Mouse (Mus musculus): ENCODE measurements around the gene Pde2a.
"Not testable (repeated sequence)": the region's sequence is repeated elsewhere in the genome, so short reads cannot be mapped to it uniquely, and the experiment has no call there.

The Pde2a gene

GRCm38 (mm10) chr7:101514768-101515167, 93.3 kb downstream of the Pde2a start:
- DNase-seq (ENCODE audit: low spot score), result no peak

GRCm38 (mm10) chr7:101515295-101515694, 93.8 kb downstream of the Pde2a start:
- no peak for DNase-seq (ENCODE audit: low spot score)

- no peak for DNase-seq (ENCODE audit: low spot score)
These were observed 95.0 kb downstream of the Pde2a start for GRCm38 (mm10) chr7:101516460-101516859.

- DNase-seq (ENCODE audit: low spot score), result no peak
These were observed 100.2 kb downstream of the Pde2a start for GRCm38 (mm10) chr7:101521696-101522095.

GRCm38 (mm10) chr7:101523205-101523604, 101.7 kb downstream of the Pde2a start:
- no peak for DNase-seq (ENCODE audit: low spot score)

- DNase-seq (ENCODE audit: low spot score), result no peak
These were observed 105.0 kb downstream of the Pde2a start for GRCm38 (mm10) chr7:101526484-101526883.

- no peak for DNase-seq (ENCODE audit: low spot score)
These were observed 112.9 kb downstream of the Pde2a start for GRCm38 (mm10) chr7:101534428-101534827.

- DNase-seq (ENCODE audit: low spot score), result no peak
These were observed 113.6 kb downstream of the Pde2a start for GRCm38 (mm10) chr7:101535102-101535501.

- no peak for DNase-seq (ENCODE audit: low spot score)
These were observed 114.0 kb downstream of the Pde2a start for GRCm38 (mm10) chr7:101535517-101535916.

GRCm38 (mm10) chr7:101537541-101537940, 116.0 kb downstream of the Pde2a start:
- DNase-seq (ENCODE audit: low spot score), result no peak

GRCm38 (mm10) chr7:101538141-101538933, 116.8 kb downstream of the Pde2a start:
- peak; percentile 52 for DNase-seq (ENCODE audit: low spot score)

GRCm38 (mm10) chr7:101539774-101540173, 118.3 kb downstream of the Pde2a start:
- no peak for DNase-seq (ENCODE audit: low spot score)

GRCm38 (mm10) chr7:101540684-101541083, 119.2 kb downstream of the Pde2a start:
- no peak for DNase-seq (ENCODE audit: low spot score)

GRCm38 (mm10) chr7:101541132-101541531, 119.6 kb downstream of the Pde2a start:
- DNase-seq (ENCODE audit: low spot score), result peak; percentile 72

- DNase-seq (ENCODE audit: low spot score), result no peak
These were observed 120.2 kb downstream of the Pde2a start for GRCm38 (mm10) chr7:101541734-101542133.

- no peak for DNase-seq (ENCODE audit: low spot score)
These were observed 126.2 kb downstream of the Pde2a start for GRCm38 (mm10) chr7:101547651-101548050.

GRCm38 (mm10) chr7:101549266-101549665, 127.8 kb downstream of the Pde2a start:
- no peak for DNase-seq (ENCODE audit: low spot score)

GRCm38 (mm10) chr7:101550686-101551485, 129.4 kb downstream of the Pde2a start:
- no peak for DNase-seq (ENCODE audit: low spot score)

- DNase-seq (ENCODE audit: low spot score), result no peak
These were observed 130.0 kb downstream of the Pde2a start for GRCm38 (mm10) chr7:101551530-101551929.

GRCm38 (mm10) chr7:101555473-101555872, 134.0 kb downstream of the Pde2a start:
- DNase-seq (ENCODE audit: low spot score), result not testable (repeated sequence)

- no peak for DNase-seq (ENCODE audit: low spot score)
These were observed 135.9 kb downstream of the Pde2a start for GRCm38 (mm10) chr7:101557391-101557790.

GRCm38 (mm10) chr7:101559393-101559792, 137.9 kb downstream of the Pde2a start:
- not testable (repeated sequence) for DNase-seq (ENCODE audit: low spot score)

Data from left cerebral cortex, adult 11 months (tissue).